Mouse (Mus musculus): ENCODE results near the gene Prkn. TPM values are rescaled to one million over a fixed set of nuclear protein-coding genes. Genes with fewer than 3 reads are reported as not detected.

Gene Prkn
- polyA plus RNA-seq, 1 experiment from 2014 or later: 2.8 TPM

DNA sequence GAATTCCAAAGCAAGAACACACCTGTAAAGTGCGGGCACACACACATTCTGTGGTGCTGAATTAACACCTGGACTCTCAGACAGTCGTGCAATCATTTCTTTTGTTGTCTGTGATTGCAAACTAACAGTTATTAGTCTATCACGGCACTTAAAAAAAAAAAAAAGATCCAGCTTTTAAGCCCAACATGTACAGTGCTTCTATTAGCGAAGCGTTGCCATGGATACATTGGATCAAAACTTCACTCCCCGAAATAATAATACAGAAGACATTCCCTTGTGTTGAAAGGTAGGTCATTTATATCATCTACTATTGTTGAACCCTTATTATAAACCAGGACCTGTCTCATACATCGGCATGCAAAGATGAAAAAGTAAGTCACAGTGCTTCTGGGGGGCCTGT is 1060.1 kb downstream of the Prkn start:
- DNase-seq (ENCODE audit: low spot score) (no peak), ATAC-seq (no peak)
- H3K9ac ChIP-seq (replicated peaks; ENCODE audit: low read depth): no peak overlapping the region
- no peak for TF ChIP-seq CTCF (IDR thresholded peaks at IDR 0.05)
- TF ChIP-seq EP300 (IDR thresholded peaks at IDR 0.05): no peak
- no peak overlapping the region for H3K27ac ChIP-seq (ENCODE audit: low read length)
- H3K4me3 ChIP-seq (ENCODE audit: low read depth, low read length): no peak overlapping the region
- H3K27me3 ChIP-seq (replicated peaks; ENCODE audit: insufficient read depth, low read length): no peaks in the 10 kb centered on the region
- no peaks in the 10 kb centered on the region for H3K9me3 ChIP-seq (ENCODE audit: low read length)
- no peaks in the 10 kb centered on the region for H3K4me1 ChIP-seq (ENCODE audit: insufficient read depth, low read depth, low read length)
- no peaks in the 10 kb centered on the region for H3K36me3 ChIP-seq (ENCODE audit: insufficient read depth, low read length)
- no peak overlapping the region for H3K4me2 ChIP-seq (replicated peaks; ENCODE audit: low read depth, low read length)
- WGBS: 83% methylated on average over 7 of the region's 7 CpGs

DNA sequence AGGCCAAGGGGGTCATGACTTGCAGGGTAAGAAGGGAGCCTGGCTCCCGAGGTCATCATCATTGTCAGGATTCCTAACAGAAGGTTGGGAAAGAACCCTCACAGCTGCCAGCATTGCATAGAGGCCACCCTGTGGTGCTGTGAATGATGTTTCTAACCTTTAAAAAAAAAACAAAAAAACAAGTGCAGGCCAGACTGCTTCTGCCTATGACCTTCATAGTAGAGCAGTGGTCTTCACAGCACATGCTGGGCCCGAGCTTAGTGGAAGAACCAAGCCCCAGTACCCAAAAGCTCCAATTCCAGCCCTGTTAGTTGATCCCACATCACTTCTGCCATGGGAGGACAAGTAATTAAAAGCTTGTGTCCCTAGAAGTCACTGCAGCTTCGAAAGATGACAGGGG is 1061.5 kb downstream of the Prkn start:
- Histone ChIP-seq H3K9ac (replicated peaks; ENCODE audit: low read depth) (no peak overlapping the region), H3K27ac (ENCODE audit: low read length) (no peak overlapping the region), H3K4me1 (ENCODE audit: insufficient read depth, low read depth, low read length) (no peaks in the 10 kb centered on the region), H3K4me2 (replicated peaks; ENCODE audit: low read depth, low read length) (no peak overlapping the region), H3K36me3 (ENCODE audit: insufficient read depth, low read length) (no peaks in the 10 kb centered on the region), H3K27me3 (replicated peaks; ENCODE audit: insufficient read depth, low read length) (no peaks in the 10 kb centered on the region), H3K4me3 (ENCODE audit: low read depth, low read length) (no peak overlapping the region), H3K9me3 (ENCODE audit: low read length) (no peaks in the 10 kb centered on the region)
- ATAC-seq (no peak), DNase-seq (ENCODE audit: low spot score) (no peak)
- 60% methylated on average over 3 of the region's 3 CpGs for WGBS
- TF ChIP-seq EP300 (IDR thresholded peaks at IDR 0.05) (no peak), CTCF (IDR thresholded peaks at IDR 0.05) (no peak)

- peak; percentile 51 for TF ChIP-seq CTCF (IDR thresholded peaks at IDR 0.05)
- no peak for TF ChIP-seq EP300 (IDR thresholded peaks at IDR 0.05)
- DNase-seq (ENCODE audit: low spot score): no peak
Observed at GRCm38 (mm10) chr17:11903001-11903400, 1062.8 kb downstream of the Prkn start.

DNA sequence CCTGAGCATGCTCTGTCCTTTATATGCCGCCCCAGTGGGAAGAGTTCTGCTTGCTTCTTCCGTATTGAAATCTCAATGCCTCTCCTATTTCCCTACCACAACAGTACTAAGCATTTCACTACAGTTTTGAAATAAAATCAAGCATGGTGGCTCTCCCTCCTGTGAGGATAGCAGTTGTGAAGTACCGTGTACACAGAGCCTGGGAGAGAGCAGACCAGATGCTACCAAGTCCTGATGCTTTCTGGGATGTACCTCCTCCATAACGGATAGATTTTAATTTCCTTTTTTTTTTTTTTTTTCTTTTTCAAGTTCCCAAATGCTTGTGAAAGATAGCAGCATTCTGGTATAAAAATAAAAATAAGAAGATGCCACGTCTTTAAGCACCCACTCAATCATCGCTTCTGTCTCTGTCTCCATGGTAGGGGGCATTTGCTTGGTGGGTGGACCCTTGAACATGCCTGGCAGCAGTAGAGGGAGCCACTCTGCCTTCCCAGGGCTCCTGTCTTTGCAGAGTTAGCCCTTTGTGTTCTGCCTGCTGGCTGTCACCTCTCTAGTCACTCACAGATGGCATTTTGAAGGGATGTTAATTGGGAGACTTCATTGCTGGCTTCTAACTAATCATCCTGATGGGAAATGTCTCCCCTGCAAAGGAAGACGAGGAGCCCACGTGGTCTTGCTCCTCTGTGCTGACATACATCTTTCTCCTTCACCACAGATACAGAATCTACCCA is 1070.6 kb downstream of the Prkn start:
- Histone ChIP-seq H3K36me3 (ENCODE audit: insufficient read depth, low read length) (no peaks in the 10 kb centered on the region), H3K9me3 (ENCODE audit: low read length) (no peaks in the 10 kb centered on the region), H3K27me3 (replicated peaks; ENCODE audit: insufficient read depth, low read length) (no peaks in the 10 kb centered on the region), H3K27ac (ENCODE audit: low read length) (no peak overlapping the region), H3K9ac (replicated peaks; ENCODE audit: low read depth) (no peak overlapping the region), H3K4me3 (ENCODE audit: low read depth, low read length) (no peak overlapping the region), H3K4me1 (ENCODE audit: insufficient read depth, low read depth, low read length) (no peaks in the 10 kb centered on the region), H3K4me2 (replicated peaks; ENCODE audit: low read depth, low read length) (no peak overlapping the region)
- 66% methylated on average over 8 of the region's 8 CpGs for WGBS
- TF ChIP-seq EP300 (IDR thresholded peaks at IDR 0.05): no peak
- TF ChIP-seq CTCF (IDR thresholded peaks at IDR 0.05): no peak
- ATAC-seq: no peak
- DNase-seq (ENCODE audit: low spot score): no peak

More at GRCm38 (mm10) chr17:11903001-11903400, 1062.8 kb downstream of the Prkn start:
- Histone ChIP-seq H3K27ac (ENCODE audit: low read length) (no peak overlapping the region), H3K36me3 (ENCODE audit: insufficient read depth, low read length) (no peaks in the 10 kb centered on the region), H3K9me3 (ENCODE audit: low read length) (no peaks in the 10 kb centered on the region), H3K4me3 (ENCODE audit: low read depth, low read length) (no peak overlapping the region), H3K4me2 (replicated peaks; ENCODE audit: low read depth, low read length) (no peak overlapping the region), H3K27me3 (replicated peaks; ENCODE audit: insufficient read depth, low read length) (no peaks in the 10 kb centered on the region), H3K4me1 (ENCODE audit: insufficient read depth, low read depth, low read length) (no peaks in the 10 kb centered on the region), H3K9ac (replicated peaks; ENCODE audit: low read depth) (no peak overlapping the region)
- no peak for ATAC-seq
- 38% methylated on average over 6 of the region's 6 CpGs for WGBS

GRCm38 (mm10) chr17:11912136-11912535 is 1072.0 kb downstream of the Prkn start:
- Histone ChIP-seq H3K9me3 (ENCODE audit: low read length) (no peaks in the 10 kb centered on the region), H3K4me2 (replicated peaks; ENCODE audit: low read depth, low read length) (no peak overlapping the region), H3K27ac (ENCODE audit: low read length) (no peak overlapping the region), H3K4me3 (ENCODE audit: low read depth, low read length) (no peak overlapping the region), H3K4me1 (ENCODE audit: insufficient read depth, low read depth, low read length) (no peaks in the 10 kb centered on the region), H3K36me3 (ENCODE audit: insufficient read depth, low read length) (no peaks in the 10 kb centered on the region), H3K9ac (replicated peaks; ENCODE audit: low read depth) (no peak overlapping the region), H3K27me3 (replicated peaks; ENCODE audit: insufficient read depth, low read length) (no peaks in the 10 kb centered on the region)
- 67% methylated on average over 4 of the region's 4 CpGs for WGBS
- TF ChIP-seq CTCF (IDR thresholded peaks at IDR 0.05): no peak
- no peak for TF ChIP-seq EP300 (IDR thresholded peaks at IDR 0.05)
- DNase-seq (ENCODE audit: low spot score) (no peak), ATAC-seq (no peak)

DNA sequence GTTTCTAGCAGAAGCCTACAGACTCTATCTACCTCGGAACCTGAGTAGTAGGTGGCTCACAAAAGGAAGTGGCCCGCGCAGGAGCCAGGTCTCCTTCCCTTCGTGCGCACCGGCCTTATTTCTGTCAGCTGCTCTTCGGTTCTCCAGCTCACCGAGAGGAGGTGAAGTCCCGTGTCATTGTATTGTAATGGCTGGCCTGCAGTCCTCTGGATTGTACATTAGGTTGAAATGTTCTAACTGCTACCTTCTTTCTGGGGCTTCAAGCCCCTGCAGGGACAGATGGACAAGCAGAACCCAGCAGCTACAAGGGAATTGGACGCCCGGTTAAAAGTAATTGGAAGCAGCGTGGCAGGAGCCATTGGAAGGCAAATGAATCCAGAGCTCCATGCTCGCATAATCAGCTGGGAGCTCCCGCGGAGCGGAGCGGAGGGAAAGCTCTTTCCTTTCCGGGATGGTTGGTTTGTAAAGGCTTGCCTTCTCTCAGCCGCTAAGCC is 1072.7 kb downstream of the Prkn start:
- no peaks in the 10 kb centered on the region for H3K9me3 ChIP-seq (ENCODE audit: low read length)
- DNase-seq (ENCODE audit: low spot score): peak; percentile 7
- TF ChIP-seq EP300 (IDR thresholded peaks at IDR 0.05) (no peak), CTCF (IDR thresholded peaks at IDR 0.05) (no peak)
- H3K36me3 ChIP-seq (ENCODE audit: insufficient read depth, low read length): no peaks in the 10 kb centered on the region
- no peak overlapping the region for H3K27ac ChIP-seq (ENCODE audit: low read length)
- H3K4me2 ChIP-seq (replicated peaks; ENCODE audit: low read depth, low read length): peak overlapping the region; percentile 31
- H3K9ac ChIP-seq (replicated peaks; ENCODE audit: low read depth): no peak overlapping the region
- no peaks in the 10 kb centered on the region for H3K4me1 ChIP-seq (ENCODE audit: insufficient read depth, low read depth, low read length)
- H3K4me3 ChIP-seq (ENCODE audit: low read depth, low read length): no peak overlapping the region
- WGBS: 5% methylated on average over 19 of the region's 19 CpGs
- no peak for ATAC-seq
- no peaks in the 10 kb centered on the region for H3K27me3 ChIP-seq (replicated peaks; ENCODE audit: insufficient read depth, low read length)

Measured in lung, postnatal 0 days (tissue).